Mouse (Mus musculus): ENCODE data around the gene Mus81. TPM values are rescaled to one million over a fixed set of nuclear protein-coding genes. Genes with fewer than 3 reads are reported as not detected.

The Mus81 gene
- polyA plus RNA-seq, 1 experiment from 2014 or later = 18.5 TPM

DNA sequence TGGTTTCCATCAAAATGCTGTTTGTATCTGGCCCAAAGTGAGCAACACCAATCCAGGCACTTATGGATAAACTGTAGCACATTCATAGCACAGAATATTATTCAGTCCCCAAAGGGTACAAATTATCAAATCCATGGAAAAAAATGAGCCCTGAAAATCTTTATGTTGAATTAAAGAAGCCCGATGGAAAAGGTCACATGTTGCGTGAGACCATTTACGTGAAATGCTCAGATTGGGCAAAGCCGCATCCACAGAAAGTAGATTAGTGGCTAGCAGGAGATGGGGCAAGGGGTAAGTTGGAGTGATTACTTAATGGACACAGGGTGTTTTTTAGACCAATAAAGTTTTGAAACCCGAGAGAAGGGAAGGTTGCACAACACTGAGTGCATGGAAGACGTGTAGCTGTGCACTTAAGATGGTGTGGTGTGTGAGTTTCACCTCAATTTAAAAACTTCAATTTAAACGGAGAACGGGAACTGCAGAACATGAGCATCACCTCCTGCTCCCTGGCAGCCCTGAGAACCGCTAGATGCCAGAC lies 43.8 kb downstream of the Mus81 start:
- H3K36me3 ChIP-seq (ENCODE audit: control insufficient read depth, insufficient read depth, low read length) = no peaks in the 10 kb centered on the region
- H3K4me3 ChIP-seq (ENCODE audit: low read depth, low read length) = no peak overlapping the region
- no peak overlapping the region for H3K4me2 ChIP-seq (replicated peaks; ENCODE audit: low read depth)
- H3K27me3 ChIP-seq (ENCODE audit: control insufficient read depth, insufficient read depth, low read length) = peaks cover 3% of the 10 kb centered on the region; the same call in 1 of the 2 replicates
- TF ChIP-seq EP300 (optimal IDR thresholded peaks at IDR 0.05) (no peak), CTCF (IDR thresholded peaks at IDR 0.05; ENCODE audit: low read depth) (no peak)
- no peak for ATAC-seq (ENCODE audit: low FRiP score, low TSS enrichment)
- no peak overlapping the region for H3K27ac ChIP-seq (replicated peaks)
- no peak overlapping the region for H3K9ac ChIP-seq (ENCODE audit: low read length)
- no peaks in the 10 kb centered on the region for H3K4me1 ChIP-seq (replicated peaks; ENCODE audit: control insufficient read depth, insufficient read depth)
- no peak for DNase-seq (ENCODE audit: low spot score)
- 0 out of 2 replicates have a peak, but pooled peaks cover 3% of the 10 kb centered on the region for H3K9me3 ChIP-seq (ENCODE audit: control insufficient read depth, low read length)
- 53% methylated on average over 9 of the region's 9 CpGs for WGBS

DNA sequence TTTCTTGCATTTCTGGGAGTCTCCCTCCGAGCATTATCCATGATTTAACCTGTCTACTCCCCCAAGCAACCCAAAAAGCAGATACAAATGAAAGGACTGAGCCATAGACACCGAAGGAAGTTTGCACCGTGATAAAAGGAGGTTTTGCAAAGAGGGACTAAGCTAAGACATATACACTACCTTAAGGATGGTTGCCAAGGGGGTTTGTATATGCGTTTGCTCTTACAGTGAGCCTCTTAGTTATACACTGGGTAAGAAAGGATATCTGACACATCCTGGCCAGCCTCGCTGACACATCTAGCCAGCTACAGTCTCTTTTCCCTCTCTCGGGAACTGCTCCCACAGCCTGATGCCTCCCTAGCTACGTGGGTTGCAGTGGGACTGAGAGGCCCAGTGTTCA lies 54.3 kb downstream of the Mus81 start:
- ATAC-seq (ENCODE audit: low FRiP score, low TSS enrichment) = no peak
- 38% methylated on average over 7 of the region's 7 CpGs for WGBS
- Histone ChIP-seq H3K36me3 (ENCODE audit: control insufficient read depth, insufficient read depth, low read length) (no peaks in the 10 kb centered on the region), H3K9ac (ENCODE audit: low read length) (no peak overlapping the region), H3K4me2 (replicated peaks; ENCODE audit: low read depth) (peak overlapping the region; percentile 69; the same call in 1 of the 2 replicates), H3K9me3 (ENCODE audit: control insufficient read depth, low read length) (no peaks in the 10 kb centered on the region), H3K27ac (replicated peaks) (peak overlapping the region; percentile 73; the same call in 1 of the 2 replicates), H3K4me1 (replicated peaks; ENCODE audit: control insufficient read depth, insufficient read depth) (peaks cover 4% of the 10 kb centered on the region), H3K4me3 (ENCODE audit: low read depth, low read length) (no peak overlapping the region), H3K27me3 (ENCODE audit: control insufficient read depth, insufficient read depth, low read length) (no peaks in the 10 kb centered on the region)
- no peak for TF ChIP-seq CTCF (IDR thresholded peaks at IDR 0.05; ENCODE audit: low read depth)
- no peak for TF ChIP-seq EP300 (optimal IDR thresholded peaks at IDR 0.05)
- DNase-seq (ENCODE audit: low spot score) = no peak

GRCm38 (mm10) chr19:5432992-5433852 lies 55.0 kb downstream of the Mus81 start:
- H3K4me1 ChIP-seq (replicated peaks; ENCODE audit: control insufficient read depth, insufficient read depth) = peaks cover 4% of the 10 kb centered on the region
- H3K36me3 ChIP-seq (ENCODE audit: control insufficient read depth, insufficient read depth, low read length) = no peaks in the 10 kb centered on the region
- no peaks in the 10 kb centered on the region for H3K27me3 ChIP-seq (ENCODE audit: control insufficient read depth, insufficient read depth, low read length)
- H3K4me2 ChIP-seq (replicated peaks; ENCODE audit: low read depth) = peak overlapping the region; percentile 69
- H3K4me3 ChIP-seq (ENCODE audit: low read depth, low read length) = peak overlapping the region; percentile 30
- H3K9ac ChIP-seq (ENCODE audit: low read length) = peak overlapping the region; percentile 57
- H3K9me3 ChIP-seq (ENCODE audit: control insufficient read depth, low read length) = no peaks in the 10 kb centered on the region
- H3K27ac ChIP-seq (replicated peaks) = peak overlapping the region; percentile 73
- 3% methylated on average over 16 of the region's 16 CpGs for WGBS
- ATAC-seq (ENCODE audit: low FRiP score, low TSS enrichment) (peak; percentile 63), DNase-seq (ENCODE audit: low spot score) (peak; percentile 66)
- TF ChIP-seq EP300 (optimal IDR thresholded peaks at IDR 0.05) (no peak), CTCF (IDR thresholded peaks at IDR 0.05; ENCODE audit: low read depth) (peak; percentile 72)

Other genes starting within 250 kb of the Mus81 start
- gene Pacs1, start 215.3 kb downstream of the Mus81 start, polyA plus RNA-seq (2015; fragmentation: Nextera tagmentation; extraction: Ambion mirVana) = 4.6 and 6.7 TPM in 2 replicates
- 134 and 148 TPM in 2 replicates for gene Sf3b2, start 192.9 kb downstream of the Mus81 start, polyA plus RNA-seq (2015; fragmentation: Nextera tagmentation; extraction: Ambion mirVana)
- 0.51 and 0.53 TPM in 2 replicates for gene Gal3st3, start 190.1 kb downstream of the Mus81 start, polyA plus RNA-seq (2015; fragmentation: Nextera tagmentation; extraction: Ambion mirVana)
- not detected in 2 replicates for gene Catsper1, start 152.7 kb downstream of the Mus81 start, polyA plus RNA-seq (2015; fragmentation: Nextera tagmentation; extraction: Ambion mirVana)
- 281 and 316 TPM in 2 replicates for gene Cst6, start 138.8 kb downstream of the Mus81 start, polyA plus RNA-seq (2015; fragmentation: Nextera tagmentation; extraction: Ambion mirVana)
- gene Eif1ad, start 121.7 kb downstream of the Mus81 start, polyA plus RNA-seq (2015; fragmentation: Nextera tagmentation; extraction: Ambion mirVana) = 47.5 and 49.1 TPM in 2 replicates
- gene Banf1, start 121.2 kb downstream of the Mus81 start, polyA plus RNA-seq (2015; fragmentation: Nextera tagmentation; extraction: Ambion mirVana) = 279 and 293 TPM in 2 replicates
- gene Sart1, start 99.7 kb downstream of the Mus81 start, polyA plus RNA-seq (2015; fragmentation: Nextera tagmentation; extraction: Ambion mirVana) = 30.9 and 34.1 TPM in 2 replicates
- 0.44 TPM in 1 of 2 replicates, not detected in the other for gene Tsga10ip, start 85.9 kb downstream of the Mus81 start, polyA plus RNA-seq (2015; fragmentation: Nextera tagmentation; extraction: Ambion mirVana)
- 196 and 203 TPM in 2 replicates for gene Drap1, start 63.4 kb downstream of the Mus81 start, polyA plus RNA-seq (2015; fragmentation: Nextera tagmentation; extraction: Ambion mirVana)
- 36.5 and 38.6 TPM in 2 replicates for gene AI837181, start 63.3 kb downstream of the Mus81 start, polyA plus RNA-seq (2015; fragmentation: Nextera tagmentation; extraction: Ambion mirVana)
- 0.16 and 0.33 TPM in 2 replicates for gene Fosl1, start 40.9 kb downstream of the Mus81 start, polyA plus RNA-seq (2015; fragmentation: Nextera tagmentation; extraction: Ambion mirVana)
- 11.6 and 12.5 TPM in 2 replicates for gene Ccdc85b, start 30.5 kb downstream of the Mus81 start, polyA plus RNA-seq (2015; fragmentation: Nextera tagmentation; extraction: Ambion mirVana)
- gene Fibp, start 27.8 kb downstream of the Mus81 start, polyA plus RNA-seq (2015; fragmentation: Nextera tagmentation; extraction: Ambion mirVana) = 103 and 111 TPM in 2 replicates
- gene Ctsw, start 19.9 kb downstream of the Mus81 start, polyA plus RNA-seq (2015; fragmentation: Nextera tagmentation; extraction: Ambion mirVana) = 0.29 and 0.50 TPM in 2 replicates
- 59.7 and 67.0 TPM in 2 replicates for gene Efemp2, start 14.4 kb downstream of the Mus81 start, polyA plus RNA-seq (2015; fragmentation: Nextera tagmentation; extraction: Ambion mirVana)
- gene Cfl1, start 2.1 kb upstream of the Mus81 start, polyA plus RNA-seq (2015; fragmentation: Nextera tagmentation; extraction: Ambion mirVana) = 1,281 and 1,389 TPM in 2 replicates
- gene 1700020D05Rik, start 15.4 kb upstream of the Mus81 start, polyA plus RNA-seq (2015; fragmentation: Nextera tagmentation; extraction: Ambion mirVana) = not detected in 2 replicates
- gene Snx32, start 22.1 kb upstream of the Mus81 start, polyA plus RNA-seq (2015; fragmentation: Nextera tagmentation; extraction: Ambion mirVana) = 2.8 and 3.8 TPM in 2 replicates
- 26.6 and 28.2 TPM in 2 replicates for gene Ovol1, start 72.2 kb upstream of the Mus81 start, polyA plus RNA-seq (2015; fragmentation: Nextera tagmentation; extraction: Ambion mirVana)
- gene Ap5b1, start 79.6 kb upstream of the Mus81 start, polyA plus RNA-seq (2015; fragmentation: Nextera tagmentation; extraction: Ambion mirVana) = 4.7 and 5.7 TPM in 2 replicates
- gene Rnaseh2c, start 113.5 kb upstream of the Mus81 start, polyA plus RNA-seq (2015; fragmentation: Nextera tagmentation; extraction: Ambion mirVana) = 57.3 and 64.7 TPM in 2 replicates
- 31.8 and 37.9 TPM in 2 replicates for gene Kat5, start 121.8 kb upstream of the Mus81 start, polyA plus RNA-seq (2015; fragmentation: Nextera tagmentation; extraction: Ambion mirVana)
- gene Rela, start 149.1 kb upstream of the Mus81 start, polyA plus RNA-seq (2015; fragmentation: Nextera tagmentation; extraction: Ambion mirVana) = 28.7 and 35.2 TPM in 2 replicates
- 8.0 and 11.5 TPM in 2 replicates for gene Sipa1, start 175.3 kb upstream of the Mus81 start, polyA plus RNA-seq (2015; fragmentation: Nextera tagmentation; extraction: Ambion mirVana)
- gene Map3k11, start 200.3 kb upstream of the Mus81 start, polyA plus RNA-seq (2015; fragmentation: Nextera tagmentation; extraction: Ambion mirVana) = 14.0 and 16.5 TPM in 2 replicates
- 6.5 and 7.9 TPM in 2 replicates for gene Pcnx3, start 200.5 kb upstream of the Mus81 start, polyA plus RNA-seq (2015; fragmentation: Nextera tagmentation; extraction: Ambion mirVana)
- 8.4 and 9.5 TPM in 2 replicates for gene Kcnk7, start 216.0 kb upstream of the Mus81 start, polyA plus RNA-seq (2015; fragmentation: Nextera tagmentation; extraction: Ambion mirVana)
- gene Ehbp1l1, start 237.9 kb upstream of the Mus81 start, polyA plus RNA-seq (2015; fragmentation: Nextera tagmentation; extraction: Ambion mirVana) = 28.0 and 29.5 TPM in 2 replicates
- 51.9 and 52.1 TPM in 2 replicates for gene Fam89b, start 241.3 kb upstream of the Mus81 start, polyA plus RNA-seq (2015; fragmentation: Nextera tagmentation; extraction: Ambion mirVana)